Mouse (Mus musculus): ENCODE results near the gene Ghdc.

- TF ChIP-seq CTCF (IDR thresholded peaks at IDR 0.05) (no peak), EP300 (IDR thresholded peaks at IDR 0.05) (no peak)
Observed at GRCm38 (mm10) chr11:100770646-100771408, at the start of gene Ghdc.

Measured in lung, postnatal 0 days (tissue).